Mouse (Mus musculus) spleen, adult 2 months (tissue): ENCODE results near the gene Syt5.

ENCODE experiments used
- CTCF ChIP-seq: fragments of 200-500 bp; IDR thresholded peaks from 2 replicates; pipeline ENCODE4 v1.5.1; 2011; ENCODE audit warnings: mild to moderate bottlenecking, inconsistent platforms; ENCODE audit not compliant: insufficient read depth, insufficient read length, insufficient replicate concordance; ENCODE audit errors: extremely low read depth
- POLR2A ChIP-seq: fragments of 200-500 bp; IDR thresholded peaks from 2 replicates; pipeline ENCODE4 v1.6.1; 2011; ENCODE audit warnings: low read depth, low read length, inconsistent platforms

GRCm38 (mm10) chr7:4557167-4557560 is 9.8 kb upstream of the Syt5 start:
- TF ChIP-seq POLR2A (no peak), CTCF (no peak)
